In the genomic region with DNA sequence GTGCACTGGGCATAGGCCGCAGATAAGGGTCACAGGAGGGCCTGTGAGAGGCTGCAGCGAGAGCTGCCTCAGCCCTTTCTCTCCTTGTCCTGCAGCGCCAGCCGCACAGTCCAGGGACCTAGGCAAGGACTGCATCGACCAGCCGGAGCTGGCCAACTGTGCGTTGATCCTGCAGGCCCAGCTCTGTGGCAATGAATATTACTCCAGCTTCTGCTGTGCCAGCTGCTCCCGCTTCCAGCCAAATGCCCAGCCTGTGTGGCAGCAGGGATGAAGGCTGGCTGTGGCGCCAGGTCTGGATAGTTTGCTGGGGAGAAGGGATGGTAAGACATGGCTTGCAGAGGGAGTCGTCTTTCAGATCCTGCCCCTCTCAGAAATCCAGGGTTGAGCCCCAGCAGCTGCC, we compare ENCODE assay signal across 13 mouse cellular contexts. TPM values are rescaled to one million over a fixed set of nuclear protein-coding genes. Genes with fewer than 3 reads are reported as not detected.
DNase-seq lines count a peak whose midpoint lies in the region; ATAC-seq lines count a peak whose summit lies in the region.
"Had no signal": no experiment of that assay in that cellular context is flagged by ENCODE, and none has a peak within 500 bp of the region (broad histone marks: within the 10 kb centered on the region; RNA-seq: fewer than 3 reads in every experiment).

No protein-coding gene starts in this region.

- ATAC-seq in forebrain, embryonic 12.5 days (ENCODE audit: low FRiP score): no peak
- no peak for ATAC-seq in kidney, embryonic 16.5 days (ENCODE audit: low FRiP score, low TSS enrichment)
- 0 out of 2 replicates have a peak, but pooled peaks have one; percentile 47 for ATAC-seq in cerebellum, adult (ENCODE audit: insufficient number of reproducible peaks, low FRiP score, low TSS enrichment)
- ATAC-seq in hindbrain, embryonic 16.5 days: peak; percentile 80

- H3K27me3 ChIP-seq in forebrain, embryonic 10.5 days (ENCODE audit: poor library complexity, severe bottlenecking): no peaks in the 10 kb centered on the region
- H3K27me3 ChIP-seq in forebrain, embryonic 12.5 days: no peaks in the 10 kb centered on the region
- no peaks in the 10 kb centered on the region for H3K27me3 ChIP-seq in kidney, embryonic 16.5 days (ENCODE audit: insufficient read depth, low read length)
- no peaks in the 10 kb centered on the region for H3K27me3 ChIP-seq in hindbrain, embryonic 16.5 days (replicated peaks; ENCODE audit: control insufficient read depth, insufficient read depth, low read length)
- H3K27me3 ChIP-seq: lung, embryonic 15.5 days had no signal

- H3K4me1 ChIP-seq in forebrain, embryonic 10.5 days: peaks cover 5% of the 10 kb centered on the region; the same call in 1 of the 2 replicates
- H3K4me1 ChIP-seq in forebrain, embryonic 12.5 days: no peaks in the 10 kb centered on the region
- peaks cover 20% of the 10 kb centered on the region for H3K4me1 ChIP-seq in kidney, embryonic 16.5 days (ENCODE audit: insufficient read depth, low read length)
- H3K4me1 ChIP-seq in hindbrain, embryonic 16.5 days (ENCODE audit: control insufficient read depth, insufficient read depth, low read depth, low read length): no peaks in the 10 kb centered on the region
- H3K4me1 ChIP-seq: lung, embryonic 15.5 days had no signal

- H3K9ac ChIP-seq in forebrain, embryonic 12.5 days: no peak overlapping the region
- no peak overlapping the region for H3K9ac ChIP-seq in kidney, embryonic 16.5 days (replicated peaks; ENCODE audit: low read length)
- H3K9ac ChIP-seq in hindbrain, embryonic 16.5 days (ENCODE audit: low read depth, low read length): no peak overlapping the region
- H3K9ac ChIP-seq: lung, embryonic 15.5 days had no signal

- no peak overlapping the region for H3K4me3 ChIP-seq in forebrain, embryonic 10.5 days
- no peak overlapping the region for H3K4me3 ChIP-seq in forebrain, embryonic 12.5 days (replicated peaks)
- H3K4me3 ChIP-seq in kidney, embryonic 16.5 days (ENCODE audit: low read length): no peak overlapping the region
- no peak overlapping the region for H3K4me3 ChIP-seq in hindbrain, embryonic 16.5 days (ENCODE audit: low read length)
- H3K4me3 ChIP-seq: lung, embryonic 15.5 days had no signal

- no peaks in the 10 kb centered on the region for H3K9me3 ChIP-seq in forebrain, embryonic 10.5 days
- H3K9me3 ChIP-seq in forebrain, embryonic 12.5 days: no peaks in the 10 kb centered on the region
- H3K9me3 ChIP-seq in kidney, embryonic 16.5 days (ENCODE audit: low read length): no peaks in the 10 kb centered on the region
- no peaks in the 10 kb centered on the region for H3K9me3 ChIP-seq in hindbrain, embryonic 16.5 days (ENCODE audit: control insufficient read depth, low read length)
- H3K9me3 ChIP-seq: lung, embryonic 15.5 days had no signal

- DNase-seq in forebrain, embryonic 10.5 days (ENCODE audit: extremely low spot score, low spot score): no peak
- no peak for DNase-seq in kidney, postnatal 10 days
- DNase-seq in testis, postnatal 10 days (ENCODE audit: low spot score): no peak
- no peak for DNase-seq in liver
- DNase-seq: B cell, adult 2 months; kidney, postnatal 14 days; midbrain, embryonic 14.5 days had no signal

- peak overlapping the region; percentile 25; the same call in 1 of the 2 replicates for H3K27ac ChIP-seq in forebrain, embryonic 10.5 days
- no peak overlapping the region for H3K27ac ChIP-seq in forebrain, embryonic 12.5 days
- H3K27ac ChIP-seq in kidney, embryonic 16.5 days (ENCODE audit: low read length): 0 out of 2 replicates have a peak overlapping the region, but pooled peaks have one; percentile 71
- no peak overlapping the region for H3K27ac ChIP-seq in hindbrain, embryonic 16.5 days (ENCODE audit: low read depth, low read length)
- H3K27ac ChIP-seq: lung, embryonic 15.5 days had no signal

- H3K36me3 ChIP-seq in forebrain, embryonic 10.5 days (replicated peaks): peaks cover 44% of the 10 kb centered on the region
- peaks cover 45% of the 10 kb centered on the region for H3K36me3 ChIP-seq in forebrain, embryonic 12.5 days (replicated peaks)
- peaks cover 24% of the 10 kb centered on the region for H3K36me3 ChIP-seq in kidney, embryonic 16.5 days (ENCODE audit: insufficient read depth, low read length)
- 0 out of 2 replicates have a peak, but pooled peaks cover under 1% of the 10 kb centered on the region for H3K36me3 ChIP-seq in hindbrain, embryonic 16.5 days (ENCODE audit: control insufficient read depth, insufficient read depth, low read length)

- WGBS in forebrain, embryonic 10.5 days: 94% methylated on average over 10 of the region's 10 CpGs
- 90% methylated on average over 10 of the region's 10 CpGs for WGBS in forebrain, embryonic 12.5 days
- WGBS in kidney, embryonic 16.5 days: 73% methylated on average over 10 of the region's 10 CpGs
- WGBS in hindbrain, embryonic 16.5 days: 80% methylated on average over 10 of the region's 10 CpGs

- H3K4me2 ChIP-seq in forebrain, embryonic 12.5 days: no peak overlapping the region
- H3K4me2 ChIP-seq in kidney, embryonic 16.5 days (replicated peaks; ENCODE audit: low read depth, low read length): no peak overlapping the region
- H3K4me2 ChIP-seq in hindbrain, embryonic 16.5 days (ENCODE audit: low read length): no peak overlapping the region
- H3K4me2 ChIP-seq: lung, embryonic 15.5 days had no signal

RNA-seq across cellular contexts. Expression of gene Papln, which starts 28.3 kb away (rescaled TPM):
- polyA plus RNA-seq in forebrain, embryonic 10.5 days (2016; fragmentation: Nextera tagmentation; extraction: Ambion mirVana): 0.07 TPM in 2 replicates
- polyA plus RNA-seq in forebrain, embryonic 12.5 days (2016; fragmentation: Nextera tagmentation; extraction: Ambion mirVana): 0.12 and 0.23 TPM in 2 replicates
- polyA plus RNA-seq in kidney, embryonic 16.5 days (2015; fragmentation: Nextera tagmentation; extraction: Ambion mirVana): 2.7 and 3.0 TPM in 2 replicates
- polyA plus RNA-seq in hindbrain, embryonic 16.5 days (2015; fragmentation: Nextera tagmentation; extraction: Ambion mirVana): 0.31 and 0.42 TPM in 2 replicates
- polyA plus RNA-seq: embryonic facial prominence, embryonic 11.5 days had no signal

Comparison
In these comparisons a context has a peak if more than half of its experiments do, and no peak if none do; other contexts are left out.
1. H3K27ac ChIP-seq: peak in forebrain, embryonic 10.5 days (single experiment) and kidney, embryonic 16.5 days (single experiment); none in forebrain, embryonic 12.5 days (single experiment) and hindbrain, embryonic 16.5 days (single experiment).
2. ATAC-seq: peak in cerebellum, adult (single experiment) and hindbrain, embryonic 16.5 days (single experiment); none in forebrain, embryonic 12.5 days (single experiment) and kidney, embryonic 16.5 days (single experiment).